Mouse (Mus musculus): ENCODE measurements around the gene Olfr1217.
"Not testable (repeated sequence)": the region's sequence is repeated elsewhere in the genome, so short reads cannot be mapped to it uniquely, and the experiment has no call there.

Gene Olfr1217

GRCm38 (mm10) chr2:89031965-89032364 is at the start of gene Olfr1217:
TSS of gene Olfr1217 (minus strand) at chr2:89032065.
- DNase-seq: no peak

- no peak for DNase-seq
Observed at GRCm38 (mm10) chr2:89081487-89081886, 49.6 kb upstream of the Olfr1217 start.

GRCm38 (mm10) chr2:89061087-89061486 is 29.2 kb upstream of the Olfr1217 start, which contains the start of gene Olfr1218:
TSS of gene Olfr1218 (minus strand) at chr2:89061187.
- no peak for DNase-seq

GRCm38 (mm10) chr2:89021436-89021835 is 10.4 kb downstream of the Olfr1217 start:
- DNase-seq: not testable (repeated sequence)

GRCm38 (mm10) chr2:89018240-89018639 is 13.6 kb downstream of the Olfr1217 start, which contains the start of gene Olfr1216:
TSS of gene Olfr1216 (minus strand) at chr2:89018340.
- DNase-seq: no peak

- no peak for DNase-seq
Observed at GRCm38 (mm10) chr2:89006873-89007272, 25.0 kb downstream of the Olfr1217 start, which contains the start of gene Olfr1215. TSS of gene Olfr1215 (minus strand) at chr2:89006973.

GRCm38 (mm10) chr2:88992553-88992952 is 39.3 kb downstream of the Olfr1217 start, which contains the start of gene Olfr1214:
TSS of gene Olfr1214 (minus strand) at chr2:88992653.
- DNase-seq: no peak

GRCm38 (mm10) chr2:88980181-88980580 is 51.7 kb downstream of the Olfr1217 start, which contains the start of gene Gm13762:
TSS of gene Gm13762 (minus strand) at chr2:88980281.
- DNase-seq: no peak
